Mouse (Mus musculus) embryo, embryonic 11.5 days (tissue): ENCODE measurements at regions not wholly inside any gene's neighbourhood (a gene's known extent, or its start where the extent isn't known, plus 50 kb on each side); places are given as distances from the start of the nearest gene placed in this dataset.
"Not testable (repeated sequence)": the region's sequence is repeated elsewhere in the genome, so short reads cannot be mapped to it uniquely, and the experiment has no call there.

Source experiments
- DNase-seq: peaks from one replicate; pipeline ENCODE4 v3.0.0-alpha.2; 2012; ENCODE audit warnings: low read depth, low spot score

GRCm38 (mm10) chr3:41504867-41505266, 50.7 kb upstream of the Jade1 start:
- DNase-seq, result no peak

- no peak for DNase-seq
These were observed 53.4 kb upstream of the Jade1 start for GRCm38 (mm10) chr3:41502161-41502560.

GRCm38 (mm10) chr3:41501639-41502038, 53.9 kb upstream of the Jade1 start:
- not testable (repeated sequence) for DNase-seq

- DNase-seq, result no peak
These were observed 54.4 kb upstream of the Jade1 start for GRCm38 (mm10) chr3:41501124-41501523.

GRCm38 (mm10) chr3:41499680-41500079, 55.9 kb upstream of the Jade1 start:
- DNase-seq, result no peak

GRCm38 (mm10) chr3:41498791-41499190, 56.7 kb upstream of the Jade1 start:
- peak; percentile 5 for DNase-seq

GRCm38 (mm10) chr3:41497771-41498170, 57.8 kb upstream of the Jade1 start:
- no peak for DNase-seq

GRCm38 (mm10) chr3:41496931-41497710, 58.4 kb upstream of the Jade1 start:
- no peak for DNase-seq

GRCm38 (mm10) chr3:41495893-41496292, 59.6 kb upstream of the Jade1 start:
- DNase-seq, result no peak

GRCm38 (mm10) chr3:41495097-41495496, 60.4 kb upstream of the Jade1 start:
- no peak for DNase-seq

- no peak for DNase-seq
These were observed 62.1 kb upstream of the Jade1 start for GRCm38 (mm10) chr3:41493472-41493871.

- no peak for DNase-seq
These were observed 62.7 kb upstream of the Jade1 start for GRCm38 (mm10) chr3:41492727-41493392.

GRCm38 (mm10) chr3:41492031-41492726, 63.4 kb upstream of the Jade1 start:
- no peak for DNase-seq

GRCm38 (mm10) chr3:41491185-41491584, 64.3 kb upstream of the Jade1 start:
- no peak for DNase-seq

- DNase-seq, result no peak
These were observed 65.5 kb upstream of the Jade1 start for GRCm38 (mm10) chr3:41489998-41490397.

- DNase-seq, result no peak
These were observed 66.0 kb upstream of the Jade1 start for GRCm38 (mm10) chr3:41489571-41489970.

GRCm38 (mm10) chr3:41488229-41488774, 67.2 kb upstream of the Jade1 start:
- no peak for DNase-seq

- DNase-seq, result no peak
These were observed 70.6 kb upstream of the Jade1 start for GRCm38 (mm10) chr3:41484920-41485319.

- no peak for DNase-seq
These were observed 71.9 kb upstream of the Jade1 start for GRCm38 (mm10) chr3:41483582-41483981.

- DNase-seq, result no peak
These were observed 72.5 kb upstream of the Jade1 start for GRCm38 (mm10) chr3:41482881-41483494.

- no peak for DNase-seq
These were observed 75.3 kb upstream of the Jade1 start for GRCm38 (mm10) chr3:41480186-41480585.

GRCm38 (mm10) chr3:41478971-41479370, 76.6 kb upstream of the Jade1 start:
- no peak for DNase-seq
